Mouse (Mus musculus) intestine, embryonic 16.5 days (tissue): ENCODE data around the gene Pitpnm2. TPM values are rescaled to one million over a fixed set of nuclear protein-coding genes. Genes with fewer than 3 reads are reported as not detected.
A peak's percentile ranks its signal among the peaks of the same experiment; 100 is the strongest.

Experiments used
- ATAC-seq: fragments of 200-750 bp; cut with Nextera tagmentation; 2 replicates; pipeline ENCODE4 v1.8.0; 2017; ENCODE audit warnings: moderate TSS enrichment, moderate library complexity
- H3K27ac ChIP-seq: fragments of 300-500 bp; sonication (generic); 2 replicates; pipeline ENCODE4 v1.5.1; 2014; ENCODE audit warnings: mild to moderate bottlenecking, low read length
- H3K27me3 ChIP-seq: fragments of 300-500 bp; sonication (generic); replicated peaks from 2 replicates; pipeline ENCODE4 v1.6.1; 2014; ENCODE audit warnings: low read length, control low read depth, mixed read lengths; ENCODE audit not compliant: control insufficient read depth, insufficient read depth
- H3K36me3 ChIP-seq: fragments of 300-500 bp; sonication (generic); 2 replicates; pipeline ENCODE4 v1.6.1; 2014; ENCODE audit warnings: low read length, control low read depth; ENCODE audit not compliant: control insufficient read depth, insufficient read depth
- H3K4me1 ChIP-seq: fragments of 300-500 bp; sonication (generic); 2 replicates; pipeline ENCODE4 v1.6.1; 2014; ENCODE audit warnings: low read length, control low read depth, mixed read lengths; ENCODE audit not compliant: control insufficient read depth, insufficient read depth
- H3K4me2 ChIP-seq: fragments of 300-500 bp; sonication (generic); 2 replicates; pipeline ENCODE4 v1.6.1; 2014; ENCODE audit warnings: low read depth, low read length, control low read depth
- H3K4me3 ChIP-seq: fragments of 300-500 bp; sonication (generic); 2 replicates; pipeline ENCODE4 v1.5.1; 2014; ENCODE audit warnings: mild to moderate bottlenecking, low read length
- H3K9ac ChIP-seq: fragments of 300-500 bp; sonication (generic); 2 replicates; pipeline ENCODE4 v1.6.1; 2014; ENCODE audit warnings: low read depth, low read length
- H3K9me3 ChIP-seq: fragments of 300-500 bp; sonication (generic); 2 replicates; pipeline ENCODE4 v1.6.1; 2016; ENCODE audit warnings: low read length, control low read depth; ENCODE audit not compliant: control insufficient read depth
- WGBS: fragments of 180-500 bp; shearing (Covaris S2); extraction: QIAGEN DNeasy Blood & Tissue Kit; methylation state at CpG from one replicate; pipeline ENCODE4 v1.1.7; 2014; 5-methylcytosine and 5-hydroxymethylcytosine counted together
- polyA plus RNA-seq: library from polyadenylated mRNA; unstranded; fragments of >200 nt; fragmentation: Nextera tagmentation; extraction: Ambion mirVana; gene quantifications from 2 replicates; pipeline ENCODE4 v1.2.1, GENCODE M21; 2015

The Pitpnm2 gene
- polyA plus RNA-seq, 1 experiment from 2014 or later, result 1.8 TPM

DNA sequence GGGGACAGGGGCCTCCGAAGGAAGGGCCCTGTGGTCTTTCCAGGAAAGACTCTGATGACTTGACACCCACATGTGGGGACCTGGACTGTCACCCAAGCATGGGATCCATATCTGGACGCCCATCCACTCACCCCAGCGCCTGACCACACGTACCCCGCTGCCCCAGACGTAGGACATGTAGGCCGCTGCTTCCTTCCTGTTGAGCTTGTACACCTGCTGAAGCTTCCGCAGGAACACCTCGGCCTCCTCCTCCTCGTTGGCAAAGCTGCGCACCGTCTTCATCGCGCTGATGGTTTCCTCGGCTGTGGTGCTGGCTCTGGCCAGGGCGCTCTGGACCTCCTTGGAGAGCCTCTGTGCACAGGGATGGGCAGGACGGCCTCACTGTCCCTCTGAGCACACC is 169.7 kb downstream of the Pitpnm2 start:
- H3K4me3 ChIP-seq, result no peak overlapping the region
- peaks cover 23% of the 10 kb centered on the region for H3K4me1 ChIP-seq
- no peak overlapping the region for H3K4me2 ChIP-seq
- no peaks in the 10 kb centered on the region for H3K36me3 ChIP-seq
- H3K9ac ChIP-seq, result no peak overlapping the region
- 92% methylated on average over 17 of the region's 17 CpGs for WGBS
- no peak for ATAC-seq
- no peaks in the 10 kb centered on the region for H3K27me3 ChIP-seq
- H3K9me3 ChIP-seq, result no peaks in the 10 kb centered on the region
- no peak overlapping the region for H3K27ac ChIP-seq

DNA sequence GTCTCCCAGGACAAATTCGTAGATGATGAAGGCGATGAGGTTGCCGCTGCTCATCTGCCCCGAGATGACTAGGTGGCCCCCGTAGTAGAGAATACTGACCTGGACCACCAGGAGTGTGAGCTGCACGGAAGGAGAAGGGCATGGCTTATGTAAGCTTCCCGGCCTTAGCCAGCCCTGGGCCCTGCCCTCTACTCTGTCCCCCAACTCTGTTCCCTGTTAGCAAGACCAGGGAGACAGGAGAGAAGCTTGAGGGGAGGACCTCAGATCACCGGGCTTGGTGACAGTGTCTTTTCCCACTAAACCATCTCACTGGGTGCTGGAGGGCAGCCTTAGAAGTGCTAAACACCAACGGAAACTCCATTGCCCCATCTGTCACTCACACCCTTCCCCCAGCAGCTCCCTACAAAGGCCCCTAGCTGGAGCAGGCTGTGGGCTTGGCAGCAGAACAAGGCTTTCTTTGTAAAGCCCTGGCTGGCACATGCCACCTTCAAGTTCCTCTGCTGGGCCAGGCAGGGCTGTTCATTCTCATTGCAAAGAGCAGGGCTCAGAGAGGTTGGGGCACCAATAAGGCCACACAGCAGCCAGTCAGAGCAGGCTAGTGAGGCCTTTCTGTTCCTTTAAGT is 170.7 kb downstream of the Pitpnm2 start:
- ATAC-seq, result no peak
- 62% methylated on average over 9 of the region's 9 CpGs for WGBS
- Histone ChIP-seq H3K36me3 (no peaks in the 10 kb centered on the region), H3K4me1 (peaks cover 23% of the 10 kb centered on the region), H3K9ac (no peak overlapping the region), H3K4me3 (no peak overlapping the region), H3K27ac (no peak overlapping the region), H3K27me3 (no peaks in the 10 kb centered on the region), H3K4me2 (no peak overlapping the region), H3K9me3 (no peaks in the 10 kb centered on the region)

DNA sequence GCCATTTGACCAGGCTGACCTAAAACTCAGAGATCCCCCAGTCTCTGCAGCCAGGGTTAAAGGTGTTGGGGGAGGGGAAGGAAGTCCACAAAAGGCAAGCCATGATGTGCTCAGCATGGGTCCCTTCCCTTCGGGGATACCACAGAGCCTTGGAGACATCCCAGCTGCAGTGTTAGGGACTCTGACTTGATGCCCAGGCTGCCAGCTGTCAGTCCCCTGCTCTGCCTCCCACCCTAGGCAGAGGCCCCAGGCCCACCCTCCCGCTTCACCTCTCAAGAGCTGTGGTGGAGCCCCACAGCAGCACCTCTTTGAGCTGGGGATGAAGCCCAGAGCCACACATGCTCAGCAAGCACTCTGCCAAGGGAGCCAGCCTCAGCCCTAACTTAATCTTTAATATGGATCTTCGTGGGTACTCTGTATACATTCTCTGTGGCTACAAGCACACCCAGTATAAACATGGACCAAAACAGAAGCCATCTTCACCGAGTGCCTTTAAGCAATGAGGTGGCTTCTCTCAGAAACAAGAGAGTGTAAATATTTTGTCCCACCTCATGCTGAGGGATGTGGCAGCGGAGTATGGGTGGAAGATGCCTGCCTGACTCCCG is 171.6 kb downstream of the Pitpnm2 start:
- Histone ChIP-seq H3K27me3 (no peaks in the 10 kb centered on the region), H3K9me3 (no peaks in the 10 kb centered on the region), H3K9ac (peak overlapping the region; percentile 19; the same call in 1 of the 2 replicates), H3K27ac (no peak overlapping the region; the same call in 1 of the 2 replicates), H3K4me2 (no peak overlapping the region), H3K36me3 (no peaks in the 10 kb centered on the region), H3K4me3 (no peak overlapping the region), H3K4me1 (peaks cover 25% of the 10 kb centered on the region)
- WGBS, result 56% methylated on average over 6 of the region's 6 CpGs
- ATAC-seq, result no peak

DNA sequence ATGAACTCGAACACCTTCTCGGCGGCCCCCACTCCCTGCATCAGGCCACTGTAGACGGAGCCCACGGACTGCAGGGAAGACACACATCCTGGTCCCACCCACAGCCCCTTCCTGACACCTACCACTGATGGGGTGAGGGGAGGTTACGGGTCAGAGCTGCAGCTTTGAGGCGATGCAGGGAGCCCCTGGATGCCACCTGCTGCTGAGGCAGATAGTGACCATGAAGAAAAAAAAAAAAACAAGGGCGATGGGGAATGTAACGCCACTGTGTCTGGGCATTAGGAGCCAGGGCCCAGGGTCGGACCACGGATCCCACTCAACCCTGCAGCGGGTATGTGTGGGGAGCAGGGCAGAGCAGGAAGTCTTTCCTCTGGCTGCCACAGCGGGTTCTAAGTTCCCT is 172.3 kb downstream of the Pitpnm2 start:
- Histone ChIP-seq H3K4me3 (no peak overlapping the region), H3K9ac (no peak overlapping the region), H3K9me3 (no peaks in the 10 kb centered on the region), H3K36me3 (no peaks in the 10 kb centered on the region), H3K27ac (peak overlapping the region; percentile 77; the same call in 1 of the 2 replicates), H3K4me1 (peaks cover 25% of the 10 kb centered on the region), H3K27me3 (no peaks in the 10 kb centered on the region), H3K4me2 (no peak overlapping the region)
- no peak for ATAC-seq
- WGBS, result 84% methylated on average over 13 of the region's 13 CpGs

DNA sequence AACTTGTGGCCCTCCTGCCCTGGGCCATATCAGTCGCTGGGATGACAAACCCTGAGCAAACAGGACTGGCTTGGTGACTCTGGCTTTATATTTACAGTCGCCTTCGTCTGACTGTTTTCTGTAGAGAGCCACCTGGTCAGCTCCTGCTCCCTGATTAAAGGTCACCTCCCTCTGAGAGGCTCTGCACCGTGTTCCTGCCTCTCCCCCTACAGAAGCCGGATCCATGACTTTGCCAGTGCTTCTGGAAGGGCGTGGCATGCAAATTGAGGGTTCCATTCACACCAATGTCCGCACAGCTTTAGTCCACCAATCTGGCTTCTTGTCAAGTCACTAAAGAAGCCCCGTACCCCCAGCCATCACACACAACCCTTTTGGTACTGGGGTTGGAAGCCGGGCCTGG is 173.0 kb downstream of the Pitpnm2 start:
- Histone ChIP-seq H3K27ac (peak overlapping the region; percentile 77), H3K9me3 (no peaks in the 10 kb centered on the region), H3K4me2 (no peak overlapping the region), H3K9ac (no peak overlapping the region), H3K36me3 (no peaks in the 10 kb centered on the region), H3K4me1 (peaks cover 25% of the 10 kb centered on the region), H3K27me3 (no peaks in the 10 kb centered on the region), H3K4me3 (no peak overlapping the region)
- ATAC-seq, result peak; percentile 85
- WGBS, result 47% methylated on average over 9 of the region's 9 CpGs

DNA sequence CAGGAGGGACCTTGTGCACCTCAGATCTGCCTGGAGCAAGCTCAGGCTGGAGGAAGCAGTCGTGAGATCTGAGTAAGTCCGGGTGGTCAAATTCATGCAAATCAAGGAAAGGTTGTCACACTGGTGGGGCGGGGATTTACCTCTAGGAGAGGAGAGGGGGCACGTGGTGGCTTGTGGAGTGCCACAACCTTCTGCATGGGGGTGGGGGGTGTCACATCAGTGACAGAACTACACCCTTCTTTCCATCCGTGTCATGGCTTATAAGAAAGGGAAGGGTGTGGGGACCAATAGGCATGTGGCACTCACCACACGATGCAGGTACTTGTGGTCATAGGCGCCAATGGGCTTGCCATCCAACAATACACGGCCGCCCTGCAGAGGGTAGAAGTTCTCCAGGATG is 173.8 kb downstream of the Pitpnm2 start:
- Histone ChIP-seq H3K27me3 (no peaks in the 10 kb centered on the region), H3K9me3 (no peaks in the 10 kb centered on the region), H3K4me3 (no peak overlapping the region), H3K9ac (peak overlapping the region; percentile 19; the same call in 1 of the 2 replicates), H3K4me2 (no peak overlapping the region), H3K27ac (peak overlapping the region; percentile 77), H3K36me3 (no peaks in the 10 kb centered on the region), H3K4me1 (peaks cover 25% of the 10 kb centered on the region)
- WGBS, result 72% methylated on average over 9 of the region's 9 CpGs
- no peak for ATAC-seq

DNA sequence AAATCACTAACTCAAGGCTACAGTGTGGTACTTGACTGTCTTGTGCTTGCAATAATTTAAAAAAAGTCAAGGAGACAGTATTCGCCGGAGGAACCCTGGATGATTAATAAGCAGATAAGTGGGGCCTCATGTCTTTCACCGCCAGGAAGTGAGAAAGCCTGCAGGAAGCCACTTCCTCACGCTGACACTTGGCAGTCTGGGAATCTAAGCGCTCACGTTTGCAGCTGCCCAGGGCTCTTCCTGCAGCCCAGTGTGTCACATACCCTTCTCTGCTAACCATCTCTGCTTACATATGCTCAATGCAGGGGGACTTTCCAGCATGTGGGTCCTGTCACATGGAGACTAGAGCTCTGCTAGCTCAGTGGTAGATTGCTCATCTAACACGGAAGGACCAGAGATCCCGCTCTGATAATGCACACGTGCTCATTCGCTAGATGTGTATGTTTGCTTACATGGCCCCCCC is 174.7 kb downstream of the Pitpnm2 start:
- Histone ChIP-seq H3K27me3 (no peaks in the 10 kb centered on the region), H3K4me2 (no peak overlapping the region), H3K4me1 (peaks cover 32% of the 10 kb centered on the region), H3K27ac (no peak overlapping the region), H3K9me3 (no peaks in the 10 kb centered on the region), H3K9ac (no peak overlapping the region), H3K4me3 (no peak overlapping the region), H3K36me3 (no peaks in the 10 kb centered on the region)
- ATAC-seq, result peak; percentile 9; the same call in 1 of the 2 replicates
- whole genome bisulfite sequencing, result 25% methylated on average over 10 of the region's 10 CpGs

DNA sequence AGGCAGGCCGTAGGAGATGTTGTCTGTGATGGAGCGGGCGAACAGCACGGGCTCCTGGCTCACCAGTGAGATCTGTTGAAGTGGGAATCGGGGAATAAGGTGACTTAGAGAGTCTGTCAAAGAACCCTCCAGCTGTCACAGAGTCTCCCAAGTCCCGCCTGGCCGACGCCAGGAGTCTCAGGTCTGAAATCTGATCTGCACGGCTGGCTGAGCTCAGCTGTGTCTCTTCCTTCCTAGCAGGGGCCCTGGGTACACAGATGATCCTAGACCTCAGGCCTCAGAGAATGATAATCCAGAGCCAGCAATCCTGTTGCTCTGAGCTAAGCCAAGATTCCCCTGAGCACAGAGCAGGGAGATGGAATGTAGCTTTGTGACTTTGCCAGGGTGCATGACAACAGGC is 175.9 kb downstream of the Pitpnm2 start:
- H3K4me2 ChIP-seq, result no peak overlapping the region
- H3K27me3 ChIP-seq, result no peaks in the 10 kb centered on the region
- H3K9ac ChIP-seq, result peak overlapping the region; percentile 19; the same call in 1 of the 2 replicates
- no peaks in the 10 kb centered on the region for H3K9me3 ChIP-seq
- H3K4me1 ChIP-seq, result peaks cover 32% of the 10 kb centered on the region
- ATAC-seq, result no peak
- 59% methylated on average over 9 of the region's 9 CpGs for WGBS
- no peak overlapping the region for H3K27ac ChIP-seq
- no peaks in the 10 kb centered on the region for H3K36me3 ChIP-seq
- H3K4me3 ChIP-seq, result no peak overlapping the region

DNA sequence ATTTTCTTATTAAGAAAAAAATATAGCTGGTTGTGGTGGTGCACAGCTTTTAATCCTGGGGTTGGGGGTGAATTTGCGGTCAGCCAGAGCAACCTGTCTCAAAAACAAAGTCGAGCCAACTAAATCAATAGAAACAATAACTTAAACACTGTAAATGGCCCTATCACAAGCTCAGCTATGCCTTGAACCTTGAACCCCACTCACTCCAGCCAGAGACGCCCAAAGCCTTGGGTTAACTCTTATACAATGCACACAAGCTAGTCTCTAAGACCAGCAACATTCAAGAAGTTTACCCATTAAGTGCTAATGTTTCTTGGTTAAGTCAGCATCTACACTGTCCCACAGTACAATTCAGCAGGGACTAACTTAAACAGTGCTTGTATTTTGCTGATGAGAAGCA is 179.9 kb downstream of the Pitpnm2 start:
- 60% methylated on average over 3 of the region's 3 CpGs for WGBS
- H3K4me3 ChIP-seq, result no peak overlapping the region
- H3K27ac ChIP-seq, result peak overlapping the region; percentile 60
- no peak overlapping the region for H3K9ac ChIP-seq
- no peak overlapping the region for H3K4me2 ChIP-seq
- H3K9me3 ChIP-seq, result no peaks in the 10 kb centered on the region
- H3K27me3 ChIP-seq, result no peaks in the 10 kb centered on the region
- peak; percentile 80 for ATAC-seq
- no peaks in the 10 kb centered on the region for H3K36me3 ChIP-seq
- H3K4me1 ChIP-seq, result peaks cover 15% of the 10 kb centered on the region
